Mouse (Mus musculus) ES-Bruce4 (cell line): ENCODE measurements around the gene Syne1.

Experiments used
- CTCF ChIP-seq: IDR thresholded peaks from one replicate; pipeline ENCODE4 v1.8.1; 2011; ENCODE audit warnings: low read depth, low read length
- POLR2A ChIP-seq: IDR thresholded peaks from one replicate; pipeline ENCODE4 v1.8.1; 2011; ENCODE audit warnings: low read length; ENCODE audit not compliant: insufficient read depth

DNA sequence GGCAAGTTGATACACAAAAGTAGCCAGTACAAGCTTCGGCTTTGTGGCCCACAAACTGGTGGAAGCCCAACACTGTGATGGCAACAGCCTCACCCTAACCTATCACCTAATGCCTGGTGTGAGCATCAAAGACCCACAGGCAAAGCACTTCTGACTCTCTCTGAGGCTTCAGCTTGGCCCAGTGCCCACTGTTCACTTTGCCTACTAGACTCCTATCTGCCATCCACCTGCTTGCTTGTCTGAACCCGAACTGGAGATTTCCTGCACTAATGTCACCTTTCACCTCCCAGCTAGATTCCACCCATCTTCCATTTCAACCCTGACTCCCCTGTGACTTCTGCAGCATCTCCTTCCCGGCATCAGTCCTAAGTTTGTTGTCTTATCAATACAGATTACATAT, 47.4 kb downstream of the Syne1 start:
- TF ChIP-seq CTCF (no peak), POLR2A (no peak)
